Mouse (Mus musculus): ENCODE data around the gene Grik3. TPM values are rescaled to one million over a fixed set of nuclear protein-coding genes. Genes with fewer than 3 reads are reported as not detected.

The Grik3 gene
- polyA plus RNA-seq, 1 experiment from 2014 or later = 0.12 TPM

- H3K4me2 ChIP-seq (replicated peaks; ENCODE audit: low read depth) = no peak overlapping the region
- no peak overlapping the region for H3K9ac ChIP-seq (ENCODE audit: low read length)
- DNase-seq (ENCODE audit: low spot score) = no peak
- no peaks in the 10 kb centered on the region for H3K9me3 ChIP-seq (ENCODE audit: control insufficient read depth, low read length)
- ATAC-seq (ENCODE audit: low FRiP score, low TSS enrichment) = no peak
- no peak overlapping the region for H3K4me3 ChIP-seq (ENCODE audit: low read depth, low read length)
- H3K27me3 ChIP-seq (ENCODE audit: control insufficient read depth, insufficient read depth, low read length) = no peaks in the 10 kb centered on the region
- no peaks in the 10 kb centered on the region for H3K4me1 ChIP-seq (replicated peaks; ENCODE audit: control insufficient read depth, insufficient read depth)
- TF ChIP-seq EP300 (optimal IDR thresholded peaks at IDR 0.05) = no peak
- TF ChIP-seq CTCF (IDR thresholded peaks at IDR 0.05; ENCODE audit: low read depth) = no peak
- 68% methylated on average over 4 of the region's 4 CpGs for WGBS
- no peak overlapping the region for H3K27ac ChIP-seq (replicated peaks)
- H3K36me3 ChIP-seq (ENCODE audit: control insufficient read depth, insufficient read depth, low read length) = no peaks in the 10 kb centered on the region
These were observed 246.3 kb downstream of the Grik3 start for GRCm38 (mm10) chr4:125736783-125737182.

DNA sequence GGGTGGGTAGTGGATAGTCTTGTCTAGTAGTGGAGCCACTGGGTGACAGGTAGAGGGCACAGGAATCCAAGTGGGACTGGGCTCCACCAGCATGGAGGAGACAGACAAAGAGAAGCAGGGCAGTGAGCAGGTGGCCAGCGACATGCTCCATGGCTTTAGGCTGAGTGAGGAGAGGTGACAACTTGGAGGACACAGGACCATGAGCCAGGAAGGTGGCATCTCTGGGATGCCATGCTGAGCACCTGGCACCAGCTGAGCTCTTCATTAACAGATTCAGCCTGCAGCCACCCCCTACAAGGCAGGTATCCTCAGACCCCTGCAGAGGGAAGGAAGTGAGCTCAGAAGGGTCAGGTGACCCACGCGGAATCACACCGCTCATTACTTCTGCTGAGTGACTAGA, 248.3 kb downstream of the Grik3 start:
- 77% methylated on average over 4 of the region's 4 CpGs for WGBS
- ATAC-seq (ENCODE audit: low FRiP score, low TSS enrichment) (no peak), DNase-seq (ENCODE audit: low spot score) (no peak)
- Histone ChIP-seq H3K9me3 (ENCODE audit: control insufficient read depth, low read length) (no peaks in the 10 kb centered on the region), H3K27ac (replicated peaks) (no peak overlapping the region), H3K4me2 (replicated peaks; ENCODE audit: low read depth) (no peak overlapping the region), H3K9ac (ENCODE audit: low read length) (no peak overlapping the region), H3K36me3 (ENCODE audit: control insufficient read depth, insufficient read depth, low read length) (no peaks in the 10 kb centered on the region), H3K27me3 (ENCODE audit: control insufficient read depth, insufficient read depth, low read length) (no peaks in the 10 kb centered on the region), H3K4me3 (ENCODE audit: low read depth, low read length) (no peak overlapping the region), H3K4me1 (replicated peaks; ENCODE audit: control insufficient read depth, insufficient read depth) (no peaks in the 10 kb centered on the region)
- TF ChIP-seq EP300 (optimal IDR thresholded peaks at IDR 0.05) (no peak), CTCF (IDR thresholded peaks at IDR 0.05; ENCODE audit: low read depth) (no peak)

GRCm38 (mm10) chr4:125742162-125742571, 251.7 kb downstream of the Grik3 start:
- no peak for DNase-seq (ENCODE audit: low spot score)
- no peak overlapping the region for H3K4me3 ChIP-seq (ENCODE audit: low read depth, low read length)
- TF ChIP-seq CTCF (IDR thresholded peaks at IDR 0.05; ENCODE audit: low read depth) (no peak), EP300 (optimal IDR thresholded peaks at IDR 0.05) (no peak)
- no peaks in the 10 kb centered on the region for H3K4me1 ChIP-seq (replicated peaks; ENCODE audit: control insufficient read depth, insufficient read depth)
- H3K9ac ChIP-seq (ENCODE audit: low read length) = no peak overlapping the region
- H3K9me3 ChIP-seq (ENCODE audit: control insufficient read depth, low read length) = no peaks in the 10 kb centered on the region
- no peak overlapping the region for H3K4me2 ChIP-seq (replicated peaks; ENCODE audit: low read depth)
- H3K36me3 ChIP-seq (ENCODE audit: control insufficient read depth, insufficient read depth, low read length) = no peaks in the 10 kb centered on the region
- H3K27ac ChIP-seq (replicated peaks) = no peak overlapping the region
- WGBS = 78% methylated on average over 16 of the region's 16 CpGs
- ATAC-seq (ENCODE audit: low FRiP score, low TSS enrichment) = no peak
- H3K27me3 ChIP-seq (ENCODE audit: control insufficient read depth, insufficient read depth, low read length) = no peaks in the 10 kb centered on the region

GRCm38 (mm10) chr4:125745902-125746301, 255.4 kb downstream of the Grik3 start:
- WGBS = 50% methylated on average over 3 of the region's 3 CpGs
- Histone ChIP-seq H3K4me1 (replicated peaks; ENCODE audit: control insufficient read depth, insufficient read depth) (no peaks in the 10 kb centered on the region), H3K9me3 (ENCODE audit: control insufficient read depth, low read length) (no peaks in the 10 kb centered on the region), H3K4me3 (ENCODE audit: low read depth, low read length) (no peak overlapping the region), H3K27me3 (ENCODE audit: control insufficient read depth, insufficient read depth, low read length) (no peaks in the 10 kb centered on the region), H3K4me2 (replicated peaks; ENCODE audit: low read depth) (no peak overlapping the region), H3K36me3 (ENCODE audit: control insufficient read depth, insufficient read depth, low read length) (no peaks in the 10 kb centered on the region), H3K9ac (ENCODE audit: low read length) (no peak overlapping the region), H3K27ac (replicated peaks) (no peak overlapping the region)
- no peak for DNase-seq (ENCODE audit: low spot score)
- ATAC-seq (ENCODE audit: low FRiP score, low TSS enrichment) = no peak
- TF ChIP-seq EP300 (optimal IDR thresholded peaks at IDR 0.05) = no peak
- peak; percentile 22; the same call in 1 of the 2 replicates for TF ChIP-seq CTCF (IDR thresholded peaks at IDR 0.05; ENCODE audit: low read depth)

DNA sequence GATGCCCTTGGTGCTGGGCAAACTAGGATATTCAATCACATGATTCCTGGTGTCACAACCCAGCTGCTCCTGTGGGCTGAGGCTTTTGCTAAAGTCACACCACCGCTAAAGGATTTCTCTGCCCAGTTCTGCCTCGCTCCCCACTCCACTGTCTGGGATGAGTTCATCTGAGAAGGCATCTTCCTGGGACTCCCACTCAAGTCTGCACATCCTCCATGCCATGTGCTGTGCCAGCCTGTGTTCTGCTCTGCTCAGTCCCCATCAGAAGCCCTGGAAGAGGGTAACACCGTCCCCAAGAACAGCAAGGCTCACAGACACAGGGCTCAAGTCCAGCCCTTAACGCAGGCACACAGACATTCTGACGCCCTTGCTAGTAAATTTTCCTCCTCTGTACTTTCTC, 265.9 kb downstream of the Grik3 start:
- Histone ChIP-seq H3K4me3 (ENCODE audit: low read depth, low read length) (no peak overlapping the region), H3K4me1 (replicated peaks; ENCODE audit: control insufficient read depth, insufficient read depth) (no peaks in the 10 kb centered on the region), H3K27me3 (ENCODE audit: control insufficient read depth, insufficient read depth, low read length) (no peaks in the 10 kb centered on the region), H3K9ac (ENCODE audit: low read length) (no peak overlapping the region), H3K9me3 (ENCODE audit: control insufficient read depth, low read length) (no peaks in the 10 kb centered on the region), H3K36me3 (ENCODE audit: control insufficient read depth, insufficient read depth, low read length) (no peaks in the 10 kb centered on the region), H3K27ac (replicated peaks) (no peak overlapping the region), H3K4me2 (replicated peaks; ENCODE audit: low read depth) (no peak overlapping the region)
- DNase-seq (ENCODE audit: low spot score) = no peak
- ATAC-seq (ENCODE audit: low FRiP score, low TSS enrichment) = no peak
- WGBS = 83% methylated on average over 5 of the region's 5 CpGs
- TF ChIP-seq CTCF (IDR thresholded peaks at IDR 0.05; ENCODE audit: low read depth) (no peak), EP300 (optimal IDR thresholded peaks at IDR 0.05) (no peak)

- Histone ChIP-seq H3K27me3 (ENCODE audit: control insufficient read depth, insufficient read depth, low read length) (no peaks in the 10 kb centered on the region), H3K9ac (ENCODE audit: low read length) (no peak overlapping the region), H3K4me1 (replicated peaks; ENCODE audit: control insufficient read depth, insufficient read depth) (no peaks in the 10 kb centered on the region), H3K4me3 (ENCODE audit: low read depth, low read length) (no peak overlapping the region), H3K27ac (replicated peaks) (no peak overlapping the region), H3K4me2 (replicated peaks; ENCODE audit: low read depth) (no peak overlapping the region), H3K36me3 (ENCODE audit: control insufficient read depth, insufficient read depth, low read length) (no peaks in the 10 kb centered on the region), H3K9me3 (ENCODE audit: control insufficient read depth, low read length) (no peaks in the 10 kb centered on the region)
- no peak for TF ChIP-seq EP300 (optimal IDR thresholded peaks at IDR 0.05)
- TF ChIP-seq CTCF (IDR thresholded peaks at IDR 0.05; ENCODE audit: low read depth) = no peak
- ATAC-seq (ENCODE audit: low FRiP score, low TSS enrichment) = no peak
- no peak for DNase-seq (ENCODE audit: low spot score)
- 76% methylated on average over 4 of the region's 4 CpGs for WGBS
These were observed 269.8 kb downstream of the Grik3 start for GRCm38 (mm10) chr4:125760326-125760725.
